Mouse (Mus musculus) forebrain, embryonic 12.5 days (tissue): ENCODE measurements at regions not wholly inside any gene's neighbourhood (a gene's known extent, or its start where the extent isn't known, plus 50 kb on each side); places are given as distances from the start of the nearest gene placed in this dataset.

Experiments
- ATAC-seq: fragments of 200-750 bp; cut with Nextera tagmentation; 2 replicates; pipeline ENCODE4 v1.8.0; 2017; ENCODE audit warnings: moderate TSS enrichment; ENCODE audit not compliant: low FRiP score
- H3K27ac ChIP-seq: fragments of 300-500 bp; sonication (generic); 2 replicates; pipeline ENCODE4 v1.5.1; 2016; ENCODE audit warnings: mild to moderate bottlenecking
- H3K27me3 ChIP-seq: fragments of 300-500 bp; sonication (generic); 2 replicates; pipeline ENCODE4 v1.6.1; 2016; ENCODE audit warnings: mild to moderate bottlenecking
- H3K36me3 ChIP-seq: fragments of 300-500 bp; sonication (generic); replicated peaks from 2 replicates; pipeline ENCODE4 v1.6.1; 2016; ENCODE audit warnings: mild to moderate bottlenecking
- H3K4me1 ChIP-seq: fragments of 300-500 bp; sonication (generic); 2 replicates; pipeline ENCODE4 v1.6.1; 2016
- H3K4me2 ChIP-seq: fragments of 300-500 bp; sonication (generic); 2 replicates; pipeline ENCODE4 v1.6.1; 2016; ENCODE audit warnings: mild to moderate bottlenecking, moderate library complexity
- H3K4me3 ChIP-seq: fragments of 300-500 bp; sonication (generic); replicated peaks from 2 replicates; pipeline ENCODE4 v1.5.1; 2016; ENCODE audit warnings: mild to moderate bottlenecking
- H3K9ac ChIP-seq: fragments of 300-500 bp; sonication (generic); 2 replicates; pipeline ENCODE4 v1.6.1; 2016; ENCODE audit warnings: mild to moderate bottlenecking
- H3K9me3 ChIP-seq: fragments of 300-500 bp; sonication (generic); 2 replicates; pipeline ENCODE4 v1.6.1; 2016
- WGBS: fragments of 180-500 bp; shearing (Covaris S2); methylation state at CpG from one replicate; pipeline ENCODE4 v1.1.7; 2016; 5-methylcytosine and 5-hydroxymethylcytosine counted together

DNA sequence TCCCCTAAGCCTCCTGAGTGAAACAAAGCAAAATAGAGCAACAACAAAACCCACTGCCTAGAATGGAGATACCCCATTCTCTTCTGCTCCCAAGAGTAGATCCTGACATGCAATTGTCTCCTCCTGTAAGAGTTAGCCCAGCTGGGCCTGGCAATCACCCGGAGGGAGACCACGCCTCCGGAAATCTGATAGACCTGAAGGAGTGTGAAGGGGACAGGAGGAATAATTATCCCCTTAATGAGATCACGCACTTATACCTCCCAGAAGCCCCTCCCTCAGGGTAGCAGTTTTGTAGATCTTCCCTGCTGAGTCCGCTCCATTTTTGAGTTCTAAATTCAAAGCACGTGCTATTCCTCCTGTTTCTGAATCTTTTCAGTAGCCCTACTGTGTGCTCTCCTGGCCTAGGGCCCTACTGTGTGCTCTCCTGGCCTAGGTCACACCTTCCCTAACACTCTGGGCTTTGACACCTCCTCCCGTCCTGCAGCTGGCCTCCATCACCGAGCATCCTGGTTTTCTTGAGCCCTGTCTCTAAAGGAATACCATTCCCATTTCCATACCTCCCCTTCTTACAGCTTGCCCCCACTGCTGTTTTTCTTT is 137.2 kb upstream of the Mdm1 start:
- Histone ChIP-seq H3K27ac (no peak overlapping the region), H3K4me3 (no peak overlapping the region), H3K4me1 (peaks cover 7% of the 10 kb centered on the region), H3K4me2 (no peak overlapping the region), H3K9ac (no peak overlapping the region), H3K9me3 (no peaks in the 10 kb centered on the region; the same call in 1 of the 2 replicates), H3K36me3 (no peaks in the 10 kb centered on the region), H3K27me3 (no peaks in the 10 kb centered on the region)
- WGBS, result 65% methylated on average over 8 of the region's 8 CpGs
- no peak for ATAC-seq

DNA sequence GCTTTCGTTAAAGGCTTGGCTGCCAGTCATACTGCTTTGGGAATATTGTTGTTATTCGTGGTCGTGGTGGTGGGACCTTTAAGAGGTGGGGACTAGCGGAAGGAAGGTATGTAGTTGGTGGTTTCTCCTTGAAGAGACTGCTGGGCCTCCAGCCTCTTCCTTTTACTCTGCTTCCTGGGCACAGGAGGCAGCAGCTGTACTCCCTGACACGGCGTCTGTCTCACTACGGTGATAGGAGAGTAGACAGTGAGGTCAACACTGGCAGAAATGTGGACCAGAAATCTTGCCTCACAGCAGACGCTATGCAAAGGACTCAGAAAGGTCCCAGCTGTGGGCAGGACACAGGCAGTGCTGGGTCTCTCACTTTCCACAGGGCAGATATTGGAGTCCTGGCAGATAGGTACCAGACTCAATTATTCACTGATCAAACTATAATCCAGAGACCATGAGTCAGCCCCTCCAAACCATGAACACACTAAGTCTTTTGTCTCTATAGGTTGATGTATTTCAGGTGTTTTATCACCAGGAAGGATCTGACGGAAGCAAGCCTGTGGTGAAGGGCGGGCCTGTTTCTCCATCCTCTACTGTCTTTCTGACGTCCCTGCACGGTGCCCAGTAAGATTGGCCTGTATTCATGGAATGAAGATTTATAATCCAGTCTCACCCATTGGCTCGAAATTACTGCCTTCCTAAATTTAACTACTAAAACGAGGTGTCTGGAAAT is 134.6 kb upstream of the Mdm1 start:
- H3K9me3 ChIP-seq, result peaks cover 4% of the 10 kb centered on the region; the same call in 1 of the 2 replicates
- ATAC-seq, result no peak
- H3K27me3 ChIP-seq, result no peaks in the 10 kb centered on the region
- 86% methylated on average over 14 of the region's 14 CpGs for WGBS
- H3K4me1 ChIP-seq, result peaks cover 7% of the 10 kb centered on the region
- H3K9ac ChIP-seq, result no peak overlapping the region
- H3K27ac ChIP-seq, result no peak overlapping the region
- no peak overlapping the region for H3K4me2 ChIP-seq
- H3K36me3 ChIP-seq, result no peaks in the 10 kb centered on the region
- no peak overlapping the region for H3K4me3 ChIP-seq

DNA sequence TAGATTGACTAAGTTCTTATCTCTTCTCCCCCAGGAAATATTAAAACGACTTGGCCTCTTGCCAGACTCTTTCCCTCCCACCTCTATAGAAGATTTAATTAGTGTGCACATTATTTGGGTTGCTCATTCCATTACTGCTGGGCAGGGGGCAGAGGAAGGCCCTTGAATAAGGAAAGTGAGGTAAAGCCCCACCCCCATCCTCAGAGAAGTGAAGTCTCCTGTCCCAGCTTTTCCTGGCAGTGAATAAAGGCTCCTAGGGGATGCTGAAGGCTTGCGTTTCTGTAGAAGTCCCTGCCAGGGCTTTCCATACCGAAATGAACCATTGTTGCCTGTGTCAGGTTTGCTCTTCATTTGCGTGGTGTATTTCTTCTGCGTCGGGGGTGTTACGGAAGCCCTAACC is 133.8 kb upstream of the Mdm1 start:
- Histone ChIP-seq H3K4me3 (no peak overlapping the region), H3K9ac (no peak overlapping the region), H3K27ac (no peak overlapping the region), H3K4me2 (no peak overlapping the region), H3K27me3 (no peaks in the 10 kb centered on the region), H3K4me1 (peaks cover 7% of the 10 kb centered on the region), H3K36me3 (no peaks in the 10 kb centered on the region), H3K9me3 (peaks cover 4% of the 10 kb centered on the region; the same call in 1 of the 2 replicates)
- whole genome bisulfite sequencing, result 53% methylated on average over 7 of the region's 7 CpGs
- ATAC-seq, result no peak

GRCm38 (mm10) chr10:118011687-118012567 is 129.7 kb upstream of the Mdm1 start:
- H3K4me3 ChIP-seq, result no peak overlapping the region
- peaks cover 4% of the 10 kb centered on the region for H3K4me1 ChIP-seq
- H3K9ac ChIP-seq, result no peak overlapping the region
- no peak overlapping the region for H3K4me2 ChIP-seq
- no peaks in the 10 kb centered on the region for H3K36me3 ChIP-seq
- peaks cover 4% of the 10 kb centered on the region; the same call in 1 of the 2 replicates for H3K9me3 ChIP-seq
- no peak for ATAC-seq
- 88% methylated on average over 10 of the region's 10 CpGs for WGBS
- H3K27ac ChIP-seq, result no peak overlapping the region
- H3K27me3 ChIP-seq, result no peaks in the 10 kb centered on the region

DNA sequence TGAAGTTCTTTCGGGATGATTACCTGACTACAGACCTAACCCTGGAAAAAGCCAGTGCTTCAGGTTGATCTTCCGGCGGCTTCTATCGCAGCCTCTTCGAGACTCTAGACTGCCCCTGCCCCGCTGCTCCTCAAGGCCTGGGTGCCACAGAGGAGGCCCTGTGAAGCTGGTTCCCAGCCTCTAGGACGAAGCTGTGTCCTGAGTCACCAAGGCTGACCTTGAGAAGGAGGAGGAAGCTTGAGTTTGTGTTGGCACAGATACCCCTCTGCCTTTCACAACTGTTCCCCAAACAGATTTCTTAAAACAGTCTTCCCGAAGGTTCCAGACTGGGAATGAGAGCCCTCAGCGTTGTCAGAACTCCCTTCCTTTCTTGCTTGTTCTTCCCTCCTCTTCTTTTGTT is 112.8 kb upstream of the Mdm1 start:
- Histone ChIP-seq H3K9me3 (no peaks in the 10 kb centered on the region), H3K4me2 (no peak overlapping the region), H3K9ac (no peak overlapping the region), H3K27me3 (no peaks in the 10 kb centered on the region), H3K27ac (no peak overlapping the region), H3K4me3 (no peak overlapping the region), H3K4me1 (no peaks in the 10 kb centered on the region), H3K36me3 (no peaks in the 10 kb centered on the region)
- ATAC-seq, result no peak
- WGBS, result 82% methylated on average over 9 of the region's 9 CpGs

GRCm38 (mm10) chr10:118034401-118034800 is 107.2 kb upstream of the Mdm1 start:
- H3K36me3 ChIP-seq, result no peaks in the 10 kb centered on the region

DNA sequence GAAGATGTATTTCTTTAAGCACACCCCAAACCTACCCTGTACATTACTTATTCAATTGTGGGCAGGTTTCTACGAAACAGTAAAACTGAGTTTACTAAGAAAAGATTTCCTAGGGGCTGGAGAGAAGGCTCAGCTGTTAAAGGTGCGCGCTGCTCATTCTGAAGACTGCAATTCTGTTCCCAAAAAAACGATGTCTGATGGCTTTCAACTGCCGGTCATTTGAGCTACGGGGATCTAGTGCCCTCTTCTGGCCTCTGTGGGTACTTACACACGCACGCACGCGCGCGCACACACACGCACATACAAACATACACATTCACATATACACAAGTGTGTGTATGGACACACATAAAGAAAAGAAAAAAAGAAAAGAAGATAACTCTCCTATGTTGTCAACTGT is 106.6 kb upstream of the Mdm1 start:
- no peak overlapping the region for H3K4me3 ChIP-seq
- ATAC-seq, result no peak
- H3K27me3 ChIP-seq, result no peaks in the 10 kb centered on the region
- no peaks in the 10 kb centered on the region for H3K4me1 ChIP-seq
- H3K9ac ChIP-seq, result no peak overlapping the region
- H3K9me3 ChIP-seq, result 0 out of 2 replicates have a peak, but pooled peaks cover 3% of the 10 kb centered on the region
- no peak overlapping the region for H3K27ac ChIP-seq
- H3K4me2 ChIP-seq, result no peak overlapping the region
- 90% methylated on average over 13 of the region's 13 CpGs for WGBS
- no peaks in the 10 kb centered on the region for H3K36me3 ChIP-seq

More at GRCm38 (mm10) chr10:118034401-118034800, 107.2 kb upstream of the Mdm1 start:
- Histone ChIP-seq H3K27me3 (no peaks in the 10 kb centered on the region), H3K4me2 (no peak overlapping the region), H3K27ac (no peak overlapping the region), H3K9me3 (no peaks in the 10 kb centered on the region), H3K4me1 (no peaks in the 10 kb centered on the region), H3K9ac (no peak overlapping the region), H3K4me3 (no peak overlapping the region)
- no peak for ATAC-seq
- 85% methylated on average over 17 of the region's 17 CpGs for WGBS

DNA sequence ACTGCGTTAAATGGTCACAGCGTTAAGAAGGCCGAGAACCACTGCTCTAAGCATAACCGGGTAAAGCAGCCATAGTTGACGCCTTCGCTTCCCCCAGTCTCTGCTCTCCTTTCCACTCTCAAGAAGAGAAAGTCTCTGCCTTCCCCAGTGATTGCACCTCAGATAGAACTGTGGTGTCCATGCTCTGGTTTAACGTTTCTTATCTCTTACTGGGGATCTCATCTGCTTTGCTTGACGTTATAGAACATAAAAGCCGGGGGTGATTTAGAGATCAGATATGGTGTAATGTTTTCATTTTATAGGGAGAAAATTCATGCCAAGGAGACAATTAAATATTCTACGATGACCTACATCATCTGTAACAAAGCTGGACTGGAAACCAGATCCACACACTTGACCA is 103.1 kb upstream of the Mdm1 start:
- H3K4me1 ChIP-seq, result no peaks in the 10 kb centered on the region
- ATAC-seq, result no peak
- no peak overlapping the region for H3K4me2 ChIP-seq
- H3K27ac ChIP-seq, result no peak overlapping the region
- WGBS, result 96% methylated on average over 10 of the region's 10 CpGs
- H3K36me3 ChIP-seq, result no peaks in the 10 kb centered on the region
- H3K9me3 ChIP-seq, result 0 out of 2 replicates have a peak, but pooled peaks cover 3% of the 10 kb centered on the region
- H3K9ac ChIP-seq, result no peak overlapping the region
- no peaks in the 10 kb centered on the region for H3K27me3 ChIP-seq
- no peak overlapping the region for H3K4me3 ChIP-seq

DNA sequence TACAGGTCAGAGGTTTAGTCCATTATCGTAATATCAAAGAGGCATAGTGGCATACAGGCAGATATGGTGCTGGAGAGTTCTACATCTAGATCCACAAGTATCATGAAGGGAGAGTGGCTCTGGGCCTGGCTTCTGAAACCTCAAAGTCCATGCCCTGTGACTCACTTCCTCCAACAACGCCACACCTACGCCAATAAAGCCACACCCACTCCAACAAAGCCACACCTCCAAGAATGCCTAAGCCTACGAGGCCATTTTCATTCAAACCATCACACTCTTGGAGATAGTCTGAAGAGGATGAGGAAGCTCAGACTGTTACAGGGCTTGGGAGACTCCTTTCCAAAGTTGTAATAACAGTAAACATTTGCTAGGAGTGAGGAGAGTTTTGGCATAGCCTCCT is 102.6 kb upstream of the Mdm1 start:
- H3K4me3 ChIP-seq, result no peak overlapping the region
- H3K9me3 ChIP-seq, result 0 out of 2 replicates have a peak, but pooled peaks cover 3% of the 10 kb centered on the region
- WGBS, result 92% methylated on average over 4 of the region's 4 CpGs
- H3K27ac ChIP-seq, result no peak overlapping the region
- H3K4me2 ChIP-seq, result no peak overlapping the region
- no peaks in the 10 kb centered on the region for H3K36me3 ChIP-seq
- H3K27me3 ChIP-seq, result no peaks in the 10 kb centered on the region
- ATAC-seq, result no peak
- H3K9ac ChIP-seq, result no peak overlapping the region
- H3K4me1 ChIP-seq, result no peaks in the 10 kb centered on the region

GRCm38 (mm10) chr10:118041068-118041467 is 100.5 kb upstream of the Mdm1 start:
- 0 out of 2 replicates have a peak, but pooled peaks cover 3% of the 10 kb centered on the region for H3K9me3 ChIP-seq
- H3K4me1 ChIP-seq, result peaks cover 6% of the 10 kb centered on the region
- no peak overlapping the region for H3K9ac ChIP-seq
- H3K4me2 ChIP-seq, result no peak overlapping the region
- H3K27ac ChIP-seq, result no peak overlapping the region
- 93% methylated on average over 3 of the region's 3 CpGs for WGBS
- H3K36me3 ChIP-seq, result no peaks in the 10 kb centered on the region
- H3K4me3 ChIP-seq, result no peak overlapping the region
- H3K27me3 ChIP-seq, result no peaks in the 10 kb centered on the region
- ATAC-seq, result no peak

DNA sequence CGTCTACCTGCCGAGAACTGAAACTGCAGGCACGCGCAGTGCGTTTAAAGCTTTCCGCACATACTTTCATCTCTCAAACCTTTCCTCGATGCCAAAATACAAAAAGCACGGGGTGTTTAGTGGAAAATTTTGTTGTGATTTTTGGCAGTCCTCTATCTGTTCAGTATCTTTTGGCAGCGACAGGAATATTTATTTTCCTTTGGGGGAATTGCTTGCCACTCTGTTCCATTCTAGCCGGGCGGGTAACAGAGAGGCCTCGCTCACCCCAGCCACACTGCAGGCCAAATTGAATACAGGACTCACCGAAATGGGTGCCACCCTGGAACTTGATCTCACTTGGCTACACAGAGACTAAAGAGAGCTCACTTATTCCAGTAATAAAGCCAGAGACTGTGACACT is 97.8 kb upstream of the Mdm1 start:
- peaks cover 6% of the 10 kb centered on the region for H3K4me1 ChIP-seq
- H3K4me2 ChIP-seq, result no peak overlapping the region
- no peak overlapping the region for H3K4me3 ChIP-seq
- ATAC-seq, result no peak
- no peak overlapping the region for H3K9ac ChIP-seq
- WGBS, result 78% methylated on average over 13 of the region's 13 CpGs
- H3K36me3 ChIP-seq, result no peaks in the 10 kb centered on the region
- H3K9me3 ChIP-seq, result 0 out of 2 replicates have a peak, but pooled peaks cover 3% of the 10 kb centered on the region
- H3K27ac ChIP-seq, result no peak overlapping the region
- H3K27me3 ChIP-seq, result no peaks in the 10 kb centered on the region

- H3K4me1 ChIP-seq, result peaks cover 6% of the 10 kb centered on the region
- H3K27ac ChIP-seq, result no peak overlapping the region
- no peaks in the 10 kb centered on the region for H3K36me3 ChIP-seq
- H3K9ac ChIP-seq, result no peak overlapping the region
- peaks cover 4% of the 10 kb centered on the region; the same call in 1 of the 2 replicates for H3K27me3 ChIP-seq
- ATAC-seq, result peak; percentile 39; the same call in 1 of the 2 replicates
- H3K4me3 ChIP-seq, result no peak overlapping the region
- 22% methylated on average over 3 of the region's 3 CpGs for WGBS
- H3K9me3 ChIP-seq, result 0 out of 2 replicates have a peak, but pooled peaks cover 1% of the 10 kb centered on the region
- no peak overlapping the region for H3K4me2 ChIP-seq
Measured at GRCm38 (mm10) chr10:118044840-118045239, 96.8 kb upstream of the Mdm1 start.
